Mouse (Mus musculus) lung, postnatal 0 days (tissue): ENCODE data around the gene Fam207a. TPM values are rescaled to one million over a fixed set of nuclear protein-coding genes. Genes with fewer than 3 reads are reported as not detected.
A peak's percentile ranks its signal among the peaks of the same experiment; 100 is the strongest.

Experiments
- ATAC-seq: fragments of 200-750 bp; cut with Nextera tagmentation; 2 replicates; pipeline ENCODE4 v1.8.0; 2017; ENCODE audit warnings: moderate library complexity
- DNase-seq: peaks from one replicate; pipeline ENCODE4 v3.0.0-alpha.2; 2016; ENCODE audit warnings: low spot score
- H3K27ac ChIP-seq: fragments of 300-500 bp; sonication (generic); 2 replicates; pipeline ENCODE4 v1.5.1; 2014; ENCODE audit warnings: antibody characterized with exemption, mild to moderate bottlenecking, low read length, mixed read lengths
- H3K27me3 ChIP-seq: fragments of 300-500 bp; sonication (generic); replicated peaks from 2 replicates; pipeline ENCODE4 v1.6.1; 2014; ENCODE audit warnings: low read length, mixed read lengths; ENCODE audit not compliant: insufficient read depth
- H3K36me3 ChIP-seq: fragments of 300-500 bp; sonication (generic); 2 replicates; pipeline ENCODE4 v1.6.1; 2014; ENCODE audit warnings: low read length, mixed read lengths; ENCODE audit not compliant: insufficient read depth
- H3K4me1 ChIP-seq: fragments of 300-500 bp; sonication (generic); 2 replicates; pipeline ENCODE4 v1.6.1; 2014; ENCODE audit warnings: antibody characterized with exemption, low read depth, low read length, mixed read lengths; ENCODE audit not compliant: insufficient read depth
- H3K4me2 ChIP-seq: fragments of 300-500 bp; sonication (generic); replicated peaks from 2 replicates; pipeline ENCODE4 v1.6.1; 2014; ENCODE audit warnings: low read depth, mild to moderate bottlenecking, low read length, moderate library complexity, mixed read lengths
- H3K4me3 ChIP-seq: fragments of 300-500 bp; sonication (generic); 2 replicates; pipeline ENCODE4 v1.5.1; 2014; ENCODE audit warnings: low read depth, low read length
- H3K9ac ChIP-seq: fragments of 300-500 bp; sonication (generic); replicated peaks from 2 replicates; pipeline ENCODE4 v1.6.1; 2014; ENCODE audit warnings: low read depth, mild to moderate bottlenecking
- H3K9me3 ChIP-seq: fragments of 300-500 bp; sonication (generic); 2 replicates; pipeline ENCODE4 v1.6.1; 2016; ENCODE audit warnings: low read length, mixed read lengths
- CTCF ChIP-seq: IDR thresholded peaks from 2 replicates; pipeline ENCODE4 v1.5.1; 2016; ENCODE audit warnings: antibody characterized with exemption, mild to moderate bottlenecking
- EP300 ChIP-seq: IDR thresholded peaks from 2 replicates; pipeline ENCODE4 v1.6.1; 2016; ENCODE audit warnings: antibody characterized with exemption, mild to moderate bottlenecking, control low read depth
- WGBS: fragments of 180-500 bp; shearing (Covaris S2); extraction: QIAGEN DNeasy Blood & Tissue Kit; methylation state at CpG from one replicate; pipeline ENCODE4 v1.1.7; 2014; 5-methylcytosine and 5-hydroxymethylcytosine counted together
- polyA plus RNA-seq: library from polyadenylated mRNA; unstranded; fragments of >200 nt; fragmentation: Nextera tagmentation; extraction: Ambion mirVana; gene quantifications from 2 replicates; pipeline ENCODE4 v1.2.1, GENCODE M21; 2015

The Fam207a gene
- polyA plus RNA-seq, 1 experiment from 2014 or later, result 27.2 TPM

DNA sequence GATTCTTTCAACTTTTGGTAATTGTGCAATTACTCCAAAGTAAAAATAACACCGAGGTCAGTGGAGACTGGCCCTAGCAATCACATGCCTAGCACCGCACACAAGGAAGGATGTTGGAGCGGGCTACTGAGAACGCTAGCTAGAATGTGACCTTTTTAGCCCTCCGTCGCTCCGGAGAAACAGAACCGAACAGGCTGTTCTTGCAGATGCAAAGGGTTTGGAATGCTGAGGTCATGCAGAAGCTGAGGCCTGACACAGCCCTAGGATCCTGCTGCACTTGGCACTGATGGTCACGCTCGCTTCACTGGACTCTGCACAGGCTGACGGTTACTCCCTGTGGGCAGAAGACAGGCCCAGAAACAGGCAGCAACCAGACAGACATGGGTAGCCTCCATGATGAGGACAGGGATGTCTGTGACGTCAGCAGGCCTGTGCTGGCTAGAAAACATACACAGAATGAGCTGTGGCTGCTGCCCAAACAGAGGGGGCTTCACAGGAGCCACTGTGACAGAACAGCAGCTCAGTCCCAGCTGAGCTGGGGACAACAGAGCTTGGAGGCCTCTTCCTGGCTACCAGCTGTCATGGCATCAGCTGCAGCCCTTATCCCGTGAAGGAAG lies 8.5 kb downstream of the Fam207a start:
- H3K4me2 ChIP-seq, result no peak overlapping the region
- H3K4me3 ChIP-seq, result no peak overlapping the region
- TF ChIP-seq CTCF (no peak), EP300 (peak; percentile 65)
- DNase-seq (peak; percentile 76), ATAC-seq (peak; percentile 36)
- H3K27ac ChIP-seq, result peak overlapping the region; percentile 73
- no peaks in the 10 kb centered on the region for H3K9me3 ChIP-seq
- H3K9ac ChIP-seq, result no peak overlapping the region
- no peaks in the 10 kb centered on the region for H3K4me1 ChIP-seq
- 0 out of 2 replicates have a peak, but pooled peaks cover 3% of the 10 kb centered on the region for H3K36me3 ChIP-seq
- H3K27me3 ChIP-seq, result no peaks in the 10 kb centered on the region
- WGBS, result 75% methylated on average over 13 of the region's 13 CpGs

DNA sequence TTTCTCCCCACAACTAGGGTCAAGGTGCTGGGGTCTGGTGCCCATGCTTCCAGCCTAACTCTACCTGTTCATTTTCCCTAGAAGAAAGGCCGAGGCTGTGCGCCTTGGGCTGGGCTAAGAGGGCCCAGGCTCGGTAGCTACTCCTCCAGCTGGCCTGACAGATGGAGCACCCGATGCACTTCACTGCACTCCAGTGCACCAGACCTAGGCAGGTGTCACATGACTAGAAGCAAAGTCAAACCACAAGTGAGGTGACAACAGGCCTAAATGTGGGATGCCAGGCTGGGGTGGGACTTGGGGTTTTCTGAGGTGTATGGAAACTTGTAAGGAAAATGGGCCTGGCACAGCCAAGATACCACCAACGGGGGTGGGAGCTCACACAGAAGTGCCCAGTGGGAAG lies 9.1 kb downstream of the Fam207a start:
- ATAC-seq (no peak), DNase-seq (no peak)
- Histone ChIP-seq H3K4me1 (no peaks in the 10 kb centered on the region), H3K4me2 (no peak overlapping the region), H3K9ac (no peak overlapping the region), H3K36me3 (0 out of 2 replicates have a peak, but pooled peaks cover 3% of the 10 kb centered on the region), H3K27me3 (no peaks in the 10 kb centered on the region), H3K27ac (peak overlapping the region; percentile 47; the same call in 1 of the 2 replicates), H3K9me3 (no peaks in the 10 kb centered on the region), H3K4me3 (no peak overlapping the region)
- 77% methylated on average over 5 of the region's 5 CpGs for WGBS
- TF ChIP-seq EP300, result no peak
- no peak for TF ChIP-seq CTCF

DNA sequence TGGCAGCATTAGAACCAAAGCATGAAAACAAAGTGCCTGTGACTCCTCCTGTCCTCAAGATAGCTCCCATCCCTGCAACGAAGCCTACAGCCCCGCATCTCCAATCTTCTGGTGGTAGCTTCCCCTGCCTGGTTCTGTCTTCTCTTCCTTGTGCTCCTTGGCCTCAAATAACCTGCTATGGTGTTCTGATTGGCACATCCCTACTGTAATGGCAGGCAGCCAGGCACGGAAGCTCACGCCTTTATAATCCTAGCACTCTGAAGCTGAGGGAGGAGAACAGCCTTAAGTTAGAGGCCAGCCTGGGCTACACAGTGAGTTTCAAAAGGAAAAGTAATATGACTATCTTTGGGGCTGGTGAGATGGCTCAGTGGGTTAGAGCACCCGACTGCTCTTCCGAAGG lies 11.4 kb downstream of the Fam207a start:
- Histone ChIP-seq H3K27ac (peak overlapping the region; percentile 9; the same call in 1 of the 2 replicates), H3K36me3 (0 out of 2 replicates have a peak, but pooled peaks cover 7% of the 10 kb centered on the region), H3K27me3 (no peaks in the 10 kb centered on the region), H3K4me1 (no peaks in the 10 kb centered on the region), H3K9ac (no peak overlapping the region), H3K4me2 (no peak overlapping the region), H3K9me3 (no peaks in the 10 kb centered on the region), H3K4me3 (no peak overlapping the region)
- 82% methylated on average over 6 of the region's 6 CpGs for WGBS
- peak; percentile 37 for DNase-seq
- no peak for TF ChIP-seq CTCF
- ATAC-seq, result no peak

DNA sequence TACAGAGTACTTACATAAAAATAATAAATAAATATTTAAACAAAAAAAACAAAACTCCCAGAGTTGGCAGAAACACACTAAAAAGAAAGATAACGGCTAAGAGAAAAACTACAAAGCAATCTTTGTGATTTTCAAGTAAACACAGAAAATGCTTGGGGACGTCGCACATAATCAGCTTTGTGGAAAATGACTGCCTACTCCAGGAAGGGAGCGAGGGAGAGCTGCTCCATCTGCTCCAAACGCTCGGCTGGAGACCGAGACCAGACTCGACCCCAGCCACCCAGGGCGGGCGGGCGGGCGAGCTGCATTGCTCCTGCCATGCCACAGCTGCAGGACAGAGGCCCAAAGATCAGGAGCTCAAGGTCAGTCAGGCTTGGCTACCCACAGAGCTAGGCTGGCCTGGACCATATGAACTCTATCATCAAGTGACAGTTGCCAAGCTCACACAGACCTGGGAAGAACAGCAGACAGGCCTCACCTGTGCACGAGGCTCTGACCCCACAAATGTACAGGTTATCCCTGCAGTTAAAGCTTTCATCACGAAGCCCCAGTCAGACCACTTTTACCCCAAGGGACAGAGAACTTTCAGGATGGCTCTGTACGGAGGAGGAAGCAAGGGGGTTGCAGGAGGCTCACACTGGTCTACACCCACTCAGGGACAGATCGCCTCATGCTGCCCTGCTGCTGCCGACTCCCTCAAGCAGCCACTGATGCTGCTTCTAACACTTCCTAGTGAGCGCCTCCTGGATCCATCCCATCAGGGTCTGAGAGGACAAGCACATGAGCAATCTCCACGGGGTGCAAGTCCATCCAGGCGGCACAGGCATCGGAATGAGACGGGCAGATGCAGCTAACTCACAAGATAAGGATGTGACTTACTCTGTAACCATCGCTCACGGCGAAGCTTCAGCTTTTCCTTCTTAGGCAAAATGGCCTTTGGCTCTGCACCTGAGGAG lies 12.3 kb downstream of the Fam207a start:
- DNase-seq (peak; percentile 81), ATAC-seq (peak; percentile 58)
- WGBS, result 61% methylated on average over 25 of the region's 25 CpGs
- H3K27me3 ChIP-seq, result no peaks in the 10 kb centered on the region
- no peak overlapping the region for H3K9ac ChIP-seq
- no peak overlapping the region for H3K4me2 ChIP-seq
- TF ChIP-seq CTCF, result no peak
- TF ChIP-seq EP300, result peak; percentile 60; the same call in 1 of the 2 replicates
- no peaks in the 10 kb centered on the region for H3K4me1 ChIP-seq
- H3K4me3 ChIP-seq, result no peak overlapping the region
- 0 out of 2 replicates have a peak, but pooled peaks cover 8% of the 10 kb centered on the region for H3K36me3 ChIP-seq
- no peaks in the 10 kb centered on the region for H3K9me3 ChIP-seq
- H3K27ac ChIP-seq, result peak overlapping the region; percentile 64

DNA sequence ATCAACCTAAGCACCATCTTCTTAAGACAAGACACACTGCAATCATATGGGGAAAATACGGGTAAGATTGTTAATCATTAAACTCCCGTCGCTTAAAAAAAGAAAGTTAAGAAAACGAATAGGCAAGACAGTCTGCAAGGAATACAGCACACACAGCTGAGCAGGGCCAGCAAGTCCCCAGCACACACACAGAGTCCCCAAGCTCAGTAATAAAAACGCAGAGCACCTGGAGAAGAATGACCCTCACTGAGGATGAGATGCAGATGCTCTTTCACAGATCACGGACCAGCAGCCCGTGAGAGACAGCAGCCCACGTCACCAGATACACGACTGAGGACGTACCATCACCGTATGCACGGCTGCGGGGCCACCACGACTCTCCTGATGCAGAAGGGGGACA lies 14.9 kb downstream of the Fam207a start:
- H3K4me1 ChIP-seq, result no peaks in the 10 kb centered on the region
- TF ChIP-seq EP300, result no peak
- no peak for TF ChIP-seq CTCF
- no peak for ATAC-seq
- no peak overlapping the region for H3K4me2 ChIP-seq
- peak overlapping the region; percentile 8; the same call in 1 of the 2 replicates for H3K27ac ChIP-seq
- H3K9me3 ChIP-seq, result no peaks in the 10 kb centered on the region
- no peak for DNase-seq
- 0 out of 2 replicates have a peak, but pooled peaks cover 13% of the 10 kb centered on the region for H3K36me3 ChIP-seq
- H3K4me3 ChIP-seq, result no peak overlapping the region
- no peak overlapping the region for H3K9ac ChIP-seq
- H3K27me3 ChIP-seq, result no peaks in the 10 kb centered on the region
- WGBS, result 33% methylated on average over 14 of the region's 14 CpGs

DNA sequence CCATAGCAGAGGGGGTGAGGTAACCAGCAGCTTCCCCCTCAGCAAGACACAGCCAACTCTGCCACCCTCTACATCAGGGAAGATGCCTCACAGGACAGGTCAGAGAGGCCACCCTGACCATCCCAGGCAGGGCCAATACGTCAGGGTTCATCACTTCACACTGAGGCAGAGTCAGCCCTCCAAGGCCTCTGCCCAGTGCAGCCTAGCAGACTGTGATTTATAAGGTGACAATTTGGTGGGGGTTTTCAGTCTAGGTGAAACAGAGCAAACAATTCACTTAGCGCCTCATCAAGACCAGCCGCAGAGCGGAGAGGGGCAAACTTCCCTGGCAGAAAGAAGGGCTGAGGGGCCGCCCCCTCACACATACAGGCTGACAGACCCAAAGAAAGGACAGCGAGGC lies 17.3 kb downstream of the Fam207a start:
- peak overlapping the region; percentile 62; the same call in 1 of the 2 replicates for H3K27ac ChIP-seq
- H3K9me3 ChIP-seq, result no peaks in the 10 kb centered on the region
- TF ChIP-seq EP300 (0 out of 2 replicates have a peak, but pooled peaks have one; percentile 28), CTCF (0 out of 2 replicates have a peak, but pooled peaks have one; percentile 2)
- H3K9ac ChIP-seq, result no peak overlapping the region
- H3K4me3 ChIP-seq, result no peak overlapping the region
- H3K4me1 ChIP-seq, result no peaks in the 10 kb centered on the region
- H3K4me2 ChIP-seq, result no peak overlapping the region
- DNase-seq (peak; percentile 67), ATAC-seq (peak; percentile 77)
- no peaks in the 10 kb centered on the region for H3K27me3 ChIP-seq
- 0 out of 2 replicates have a peak, but pooled peaks cover 13% of the 10 kb centered on the region for H3K36me3 ChIP-seq
- WGBS, result 54% methylated on average over 6 of the region's 6 CpGs
